Mouse (Mus musculus): ENCODE results near the gene Thpo.

Gene Thpo

DNA sequence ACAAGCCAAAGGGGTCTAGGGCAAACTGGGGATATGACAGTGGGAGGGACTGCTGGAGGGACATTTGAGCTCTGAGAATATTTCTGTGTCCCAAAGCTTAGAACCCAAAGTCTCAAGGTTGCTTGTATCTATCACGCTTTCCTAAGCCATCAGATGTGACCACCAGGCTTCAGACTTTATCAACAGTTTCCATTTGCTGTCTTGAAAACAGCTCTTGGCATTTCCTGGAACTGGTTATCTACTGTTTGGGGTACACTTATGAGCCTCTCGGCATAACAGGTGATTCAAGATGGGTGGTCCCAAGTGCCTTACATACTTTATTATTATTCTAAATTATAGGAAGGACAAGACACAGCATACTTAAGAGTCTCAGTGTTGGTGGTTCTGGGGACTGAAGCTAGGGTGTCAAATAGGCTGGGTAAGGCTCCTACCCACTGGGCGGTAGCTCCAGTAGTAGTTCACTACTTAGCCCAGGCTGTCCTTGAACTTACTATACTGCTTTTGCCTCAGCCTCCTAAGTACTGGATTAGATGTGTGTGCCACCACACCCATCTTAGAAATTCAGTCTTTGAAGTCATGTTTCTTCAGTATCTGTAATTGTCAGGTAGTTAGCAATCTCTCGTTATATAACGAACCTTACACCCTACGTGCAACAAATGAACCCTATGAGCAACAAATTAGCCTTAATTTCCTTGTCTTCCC, 30.5 kb downstream of the Thpo start:
- no peak for DNase-seq (ENCODE audit: extremely low spot score, low spot score)

DNA sequence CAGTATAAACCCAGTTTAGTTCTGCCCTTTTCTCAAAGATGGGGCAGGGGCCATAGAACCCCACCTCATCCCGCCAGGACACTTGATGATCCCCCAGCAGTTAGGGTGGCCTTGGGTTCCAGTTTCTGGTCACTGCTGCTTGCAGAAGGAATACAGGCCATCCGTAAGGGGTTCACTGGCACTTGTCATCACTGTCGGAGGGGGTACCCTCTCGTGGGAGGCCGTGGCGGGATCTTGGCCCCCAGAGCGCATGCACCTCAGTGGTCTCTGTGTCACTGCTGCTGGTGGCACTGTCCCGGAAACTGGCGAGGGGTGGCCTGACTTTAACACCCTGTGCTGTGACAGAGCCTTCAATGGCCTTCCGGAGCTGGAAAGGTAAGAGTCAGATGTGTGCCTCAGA, 31.2 kb downstream of the Thpo start:
- DNase-seq (ENCODE audit: extremely low spot score, low spot score), result no peak

DNA sequence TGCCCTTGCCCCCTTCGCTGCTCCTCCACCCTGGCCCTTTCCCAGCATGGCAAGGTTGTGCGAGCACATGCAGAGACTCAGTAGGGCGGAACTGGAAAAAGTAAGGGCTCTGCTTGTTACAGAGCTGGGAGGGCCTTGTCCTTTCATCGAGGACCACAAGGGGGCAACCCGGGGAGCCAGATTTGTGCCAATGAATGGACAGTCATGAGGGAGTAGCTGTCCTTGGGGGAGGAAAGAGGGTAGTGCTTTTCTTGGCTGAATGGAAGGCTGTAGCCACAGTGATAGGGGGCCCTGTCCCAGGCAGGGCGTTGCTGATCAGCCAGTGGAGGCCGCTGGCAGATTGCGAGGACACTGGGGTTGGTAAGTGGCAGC, 31.8 kb downstream of the Thpo start:
- DNase-seq (ENCODE audit: extremely low spot score, low spot score), result peak; percentile 77

DNA sequence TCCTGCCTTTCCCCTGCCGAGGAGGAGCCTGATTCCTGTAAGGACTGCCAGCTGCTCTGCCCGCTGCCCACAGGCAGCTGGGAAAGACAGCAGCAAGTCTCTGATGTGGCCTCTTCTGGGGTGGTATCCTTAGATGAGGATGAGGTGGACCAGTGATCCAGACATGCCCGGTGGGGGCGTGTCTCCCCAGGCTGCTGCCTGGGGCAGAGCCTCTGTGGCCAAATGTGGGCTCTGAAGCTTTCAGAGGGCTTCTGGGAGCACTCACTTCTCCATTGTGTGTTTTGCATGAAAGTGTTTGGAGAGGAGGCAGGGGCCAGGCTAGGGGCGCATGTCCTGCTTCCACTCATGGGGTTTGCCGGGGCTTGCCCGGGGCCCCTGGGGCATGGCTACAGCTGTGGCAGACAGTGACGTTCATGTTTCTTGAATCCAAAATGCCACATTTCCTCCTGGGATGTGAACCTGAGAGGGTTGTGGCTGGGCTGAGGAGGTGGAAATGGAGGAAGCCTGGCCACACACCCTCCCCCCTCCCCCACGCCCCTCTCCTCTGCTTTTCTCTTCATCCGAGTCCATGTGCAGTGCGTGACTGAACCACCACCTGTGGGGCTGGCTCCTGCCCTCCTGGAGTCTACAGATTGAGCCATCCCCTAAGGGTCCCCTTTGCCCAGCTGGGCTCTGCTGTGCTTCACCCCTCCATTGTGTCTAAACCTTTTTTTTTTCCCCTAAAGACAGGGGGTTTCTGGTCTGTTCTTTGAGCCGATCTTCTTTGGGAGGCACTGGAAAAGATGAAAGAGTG, 32.4 kb downstream of the Thpo start:
- DNase-seq (ENCODE audit: extremely low spot score, low spot score), result peak; percentile 37

DNA sequence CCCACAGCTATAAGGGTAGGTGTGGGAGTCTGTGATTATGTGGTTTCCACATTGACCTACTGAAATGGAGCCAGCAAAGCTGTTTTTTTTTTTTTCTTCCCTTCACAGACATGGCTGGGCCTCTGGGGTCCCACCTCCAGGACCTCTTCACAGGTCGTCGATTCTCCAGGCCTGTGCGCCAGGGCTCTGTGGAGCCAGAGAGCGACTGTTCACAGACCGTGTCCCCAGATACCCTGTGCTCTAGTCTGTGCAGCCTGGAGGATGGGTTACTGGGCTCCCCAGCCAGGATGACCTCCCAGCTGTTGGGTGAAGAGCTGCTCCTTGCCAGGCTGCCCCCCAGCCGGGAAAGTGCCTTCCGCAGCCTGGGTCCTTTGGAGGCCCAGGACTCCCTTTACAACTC, 33.0 kb downstream of the Thpo start:
- no peak for DNase-seq (ENCODE audit: extremely low spot score, low spot score)

DNA sequence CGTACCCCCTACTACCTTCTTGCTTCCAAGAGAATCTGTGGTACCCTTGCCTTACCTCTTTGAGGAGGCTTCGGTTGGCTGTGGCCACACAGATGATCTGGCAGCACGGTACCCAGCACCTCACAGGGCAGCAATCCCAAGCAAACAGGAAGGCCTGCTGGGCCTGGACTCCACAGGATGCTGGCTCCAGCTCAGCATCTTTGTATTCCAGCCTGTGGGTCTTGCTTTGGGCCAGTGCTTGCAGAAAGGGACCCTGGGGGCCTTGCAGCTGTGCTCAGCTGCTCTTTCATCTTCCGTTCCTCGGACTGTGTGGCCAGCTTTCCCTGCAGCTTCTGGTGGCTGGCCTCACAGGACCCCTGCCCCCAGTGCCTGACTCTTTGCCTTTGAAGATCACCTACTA, 34.3 kb downstream of the Thpo start:
- no peak for DNase-seq (ENCODE audit: extremely low spot score, low spot score)

DNA sequence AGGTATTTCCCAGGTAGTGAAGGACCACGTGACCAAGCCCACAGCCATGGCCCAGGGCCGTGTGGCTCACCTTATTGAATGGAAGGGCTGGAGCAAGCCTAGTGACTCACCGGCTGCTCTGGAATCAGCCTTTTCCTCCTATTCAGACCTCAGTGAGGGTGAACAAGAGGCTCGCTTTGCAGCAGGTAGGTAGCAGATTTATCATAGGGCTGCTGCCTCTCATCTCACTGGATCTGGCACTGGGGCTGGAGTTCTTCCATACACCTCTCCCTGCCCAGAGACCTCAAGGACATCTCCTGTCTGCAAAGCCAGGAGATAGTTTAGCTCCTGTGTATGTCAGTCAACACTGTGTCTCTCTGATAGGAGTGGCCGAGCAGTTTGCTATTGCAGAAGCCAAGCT, 35.0 kb downstream of the Thpo start:
- no peak for DNase-seq (ENCODE audit: extremely low spot score, low spot score)

DNA sequence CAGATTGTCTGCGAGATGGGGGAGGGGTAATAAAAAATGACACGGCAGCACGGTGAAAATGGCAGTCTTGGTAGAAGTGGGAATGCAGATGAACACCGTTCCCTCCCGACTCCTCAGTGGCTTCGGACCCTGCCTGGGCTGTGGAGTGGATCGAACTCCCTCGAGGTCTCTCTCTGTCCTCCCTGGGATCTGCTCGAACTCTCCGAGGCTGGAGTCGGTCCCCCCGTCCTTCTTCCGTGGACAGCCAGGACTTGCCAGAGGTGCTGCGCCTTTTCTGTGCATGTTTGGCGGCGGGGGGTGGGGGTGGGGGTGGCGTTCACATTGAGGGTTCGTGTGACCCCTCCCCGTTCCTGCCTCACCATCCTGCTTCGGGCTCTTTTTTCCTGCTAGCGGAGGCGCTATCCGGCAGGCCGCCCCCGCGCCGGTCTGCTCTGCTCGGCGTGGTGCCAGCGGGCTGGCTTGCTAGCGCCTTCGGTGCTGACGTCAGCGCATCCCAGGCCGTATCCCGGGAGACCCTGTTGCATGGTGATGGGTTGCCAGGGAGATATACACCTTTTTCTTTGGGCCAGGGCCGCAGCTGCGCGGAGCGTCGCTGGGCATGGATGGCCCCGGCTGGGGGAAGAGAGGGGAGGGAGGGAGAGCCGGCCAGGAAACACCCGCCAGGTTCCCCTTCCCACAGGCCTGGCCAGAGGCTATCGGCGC, 38.5 kb downstream of the Thpo start:
- peak; percentile 83 for DNase-seq (ENCODE audit: extremely low spot score, low spot score)

DNA sequence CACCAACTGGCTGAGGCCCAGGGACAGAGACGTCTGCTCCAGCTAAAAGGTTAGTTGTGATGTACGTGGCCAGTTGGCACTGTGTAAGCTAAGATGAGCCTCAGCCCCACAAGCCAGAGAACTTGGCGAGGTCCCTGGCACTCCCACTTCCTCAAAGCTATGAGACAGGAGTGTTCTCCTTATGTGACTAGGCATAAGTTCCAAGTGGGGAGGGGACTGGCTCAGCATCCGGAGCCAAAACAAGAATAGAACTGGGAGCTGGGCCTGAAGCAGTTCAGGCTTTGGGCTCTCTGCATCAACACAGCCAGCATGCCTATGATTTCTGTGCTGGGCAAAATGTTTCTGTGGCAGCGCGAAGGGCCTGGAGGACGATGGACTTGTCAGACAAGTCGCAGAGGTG, 39.5 kb downstream of the Thpo start:
- no peak for DNase-seq (ENCODE audit: extremely low spot score, low spot score)

DNA sequence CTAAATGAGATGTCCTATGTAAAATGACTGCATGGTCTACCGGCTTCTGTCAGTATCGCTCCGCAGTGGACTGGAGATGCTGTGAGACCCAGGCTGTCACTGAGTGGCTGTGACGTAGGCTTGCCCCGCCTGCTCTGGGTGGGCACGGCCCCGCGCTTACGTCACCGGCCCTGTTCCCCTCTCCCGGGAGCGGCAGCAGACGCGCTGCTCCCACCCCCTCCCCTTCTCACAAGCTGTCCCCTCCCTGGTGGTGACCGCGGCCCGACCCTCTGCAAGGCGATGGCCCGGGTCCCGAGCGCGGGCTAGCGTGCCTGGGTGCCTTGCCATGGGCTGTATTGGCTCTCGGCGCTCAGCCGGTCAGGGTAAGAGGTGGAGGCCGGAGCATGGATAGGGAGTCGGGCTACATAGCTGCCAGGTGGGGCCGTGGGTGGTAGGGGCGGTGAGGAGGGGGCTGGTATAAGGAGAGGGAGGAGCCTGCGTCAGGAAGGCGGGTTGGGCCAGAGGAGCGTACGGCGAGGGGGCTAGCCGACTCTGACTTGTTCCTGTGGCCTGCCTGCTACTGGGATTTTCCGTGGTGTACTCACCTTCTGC, 41.1 kb downstream of the Thpo start, which contains the start of gene Fam131a:
Gene Fam131a, plus strand, starts transcription at position 131 of the 591 bp plus-strand sequence.
- DNase-seq (ENCODE audit: extremely low spot score, low spot score), result peak; percentile 95

DNA sequence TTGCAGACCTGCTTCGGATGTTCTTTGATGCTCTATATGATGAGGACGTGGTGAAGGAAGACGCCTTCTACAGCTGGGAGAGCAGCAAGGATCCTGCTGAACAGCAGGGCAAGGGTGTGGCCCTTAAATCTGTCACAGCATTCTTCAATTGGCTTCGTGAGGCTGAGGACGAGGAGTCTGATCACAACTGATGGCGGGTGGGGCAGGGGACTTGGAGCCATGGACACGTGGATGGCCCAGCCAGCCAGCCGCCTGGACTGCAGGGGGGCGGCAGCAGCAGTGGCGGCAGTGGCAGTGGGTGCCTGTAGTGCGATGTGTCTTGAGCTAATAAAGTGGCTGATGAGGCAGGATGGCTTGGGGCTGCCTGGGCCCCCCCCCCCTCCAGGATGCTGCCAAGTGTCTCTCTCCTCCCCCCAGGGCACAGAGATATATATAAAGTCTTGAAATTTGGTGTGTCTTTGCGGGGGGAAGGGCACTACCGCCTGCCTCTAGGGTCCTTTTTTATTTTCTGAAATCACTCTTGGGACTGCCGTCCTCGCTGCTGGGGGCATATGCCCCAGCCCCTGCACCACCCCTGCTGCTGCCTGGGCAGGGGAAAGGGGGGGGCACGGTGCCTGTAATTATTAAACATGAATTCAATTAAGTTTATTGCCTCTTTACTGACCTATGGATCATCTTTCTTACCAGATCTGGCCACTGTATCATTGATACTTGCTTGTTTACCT, 41.9 kb downstream of the Thpo start:
- peak; percentile 30 for DNase-seq (ENCODE audit: extremely low spot score, low spot score)

DNA sequence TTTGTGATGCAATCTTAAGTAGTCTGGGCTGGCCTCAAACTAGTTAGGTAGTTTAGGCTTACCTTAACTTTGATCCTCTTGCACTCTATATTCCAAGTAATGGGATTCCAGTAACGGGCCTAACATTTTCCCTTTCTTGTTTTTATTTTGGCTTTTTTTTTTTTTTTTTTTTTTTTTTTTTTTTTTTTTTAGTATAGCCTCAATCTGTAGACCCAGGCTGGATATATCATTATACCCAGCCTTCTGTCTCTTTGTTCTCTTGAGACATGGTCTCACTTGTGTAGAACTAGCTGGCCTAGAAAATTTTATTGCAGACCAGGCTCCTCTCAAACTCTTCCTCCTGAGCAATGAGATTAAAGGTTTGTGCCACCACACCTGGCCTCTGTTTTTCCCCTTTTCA, 42.7 kb downstream of the Thpo start:
- no peak for DNase-seq (ENCODE audit: extremely low spot score, low spot score)

DNA sequence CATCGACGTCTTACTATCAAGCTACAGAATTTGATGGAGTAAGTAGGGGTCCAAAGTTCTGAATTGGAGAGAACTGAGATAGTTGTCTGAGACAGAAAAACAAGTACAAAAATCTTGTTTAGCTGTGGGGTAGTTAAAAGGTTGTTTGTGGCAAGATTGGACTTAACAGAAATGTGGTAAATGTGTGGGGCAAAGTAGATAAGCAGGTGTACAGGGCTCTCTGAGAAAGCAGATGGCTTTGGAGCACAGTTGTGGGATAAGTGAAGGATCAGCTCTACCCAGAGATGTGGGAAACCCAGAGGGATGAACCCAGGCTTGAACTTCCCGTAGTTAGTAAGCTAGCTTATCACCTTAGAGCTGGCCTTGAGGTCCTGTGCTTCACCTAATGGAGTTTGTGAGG, 43.5 kb downstream of the Thpo start:
- DNase-seq (ENCODE audit: extremely low spot score, low spot score), result no peak

DNA sequence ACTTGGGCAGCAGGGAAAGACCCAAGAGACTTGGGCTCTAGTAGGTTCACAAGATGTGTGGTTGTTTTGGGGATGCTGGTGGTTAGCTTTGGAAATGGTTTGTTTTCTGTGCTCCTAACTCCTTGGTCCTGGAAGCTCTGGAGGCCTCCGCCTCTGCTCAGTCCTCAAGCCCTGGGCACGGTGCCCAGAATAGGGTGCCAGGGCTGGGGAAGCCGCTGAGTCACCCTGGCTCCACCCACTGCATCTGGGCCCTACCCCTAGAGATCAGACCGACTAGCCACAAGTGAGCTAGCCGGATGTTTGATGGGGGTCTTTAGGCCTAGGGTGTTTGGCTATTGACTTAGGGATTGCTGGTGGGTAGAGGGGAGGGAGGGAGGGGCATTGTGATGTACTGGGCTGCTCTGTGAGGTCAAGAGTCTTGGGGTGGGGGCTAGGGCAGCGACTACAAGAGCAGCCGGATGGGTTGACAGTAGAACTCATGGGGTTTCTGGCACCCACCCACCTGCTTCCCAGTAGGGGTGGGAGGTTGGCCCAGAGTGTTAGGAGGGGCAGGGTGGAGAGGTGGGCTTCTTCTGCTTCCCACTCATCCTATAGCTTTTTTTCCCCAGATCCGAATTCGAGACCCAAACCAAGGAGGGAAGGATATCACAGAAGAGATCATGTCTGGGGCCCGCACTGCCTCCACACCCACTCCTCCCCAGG, 56.2 kb downstream of the Thpo start:
- no peak for DNase-seq (ENCODE audit: extremely low spot score, low spot score)

DNA sequence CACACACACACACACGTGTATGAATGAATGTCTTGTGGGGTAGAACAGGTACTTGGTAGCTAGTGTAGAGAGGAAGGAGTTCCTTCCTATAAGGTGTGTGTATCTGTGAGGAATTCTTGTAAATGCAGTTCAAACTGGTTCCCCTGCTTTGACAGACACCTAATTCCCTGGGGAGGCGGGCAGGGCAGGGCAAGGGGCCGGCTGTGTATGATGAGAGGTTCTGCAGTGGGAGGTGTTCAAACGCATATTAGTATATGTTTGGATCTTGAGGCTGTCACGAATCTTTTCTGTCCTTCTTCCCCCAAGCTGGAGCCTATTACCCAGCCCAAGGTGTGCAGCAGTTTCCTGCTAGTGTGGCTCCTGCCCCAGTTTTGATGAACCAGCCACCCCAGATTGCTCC, 56.9 kb downstream of the Thpo start:
- no peak for DNase-seq (ENCODE audit: extremely low spot score, low spot score)

DNA sequence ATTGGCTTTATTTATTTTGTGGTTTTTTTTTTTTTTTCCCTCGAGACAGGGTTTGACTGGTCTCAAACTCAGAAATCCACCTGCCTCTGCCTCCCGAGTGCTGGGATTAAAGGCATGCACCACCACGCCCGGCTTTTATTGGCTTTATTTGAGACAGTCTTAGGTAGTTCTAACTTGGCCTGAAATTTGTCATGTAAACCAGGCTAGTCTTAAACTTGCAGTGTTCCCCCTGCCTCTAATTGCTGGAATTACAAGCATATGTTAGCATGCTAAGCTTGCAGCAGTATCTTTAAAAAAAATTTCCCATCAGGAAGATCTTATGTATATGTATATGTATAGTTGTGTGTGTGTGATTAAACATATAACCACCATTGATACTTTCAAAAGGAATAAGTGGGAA, 57.6 kb downstream of the Thpo start:
- no peak for DNase-seq (ENCODE audit: extremely low spot score, low spot score)

DNA sequence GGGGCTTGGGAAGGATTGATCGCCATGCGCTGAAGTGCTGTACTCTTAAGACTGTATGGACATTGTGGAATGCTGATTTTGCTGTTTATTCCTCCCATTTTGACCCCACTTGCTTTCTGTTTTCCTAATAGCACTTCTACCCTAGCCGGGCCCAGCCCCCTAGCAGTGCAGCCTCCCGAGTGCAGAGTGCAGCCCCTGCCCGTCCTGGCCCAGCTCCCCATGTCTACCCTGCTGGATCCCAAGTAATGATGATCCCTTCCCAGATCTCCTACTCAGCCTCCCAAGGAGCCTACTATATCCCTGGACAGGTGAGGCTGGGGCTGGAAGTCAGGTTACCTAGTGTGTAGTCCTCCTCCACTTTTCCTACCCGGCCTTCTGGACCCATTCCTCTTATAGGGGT, 59.1 kb downstream of the Thpo start:
- DNase-seq (ENCODE audit: extremely low spot score, low spot score), result no peak
